Mouse (Mus musculus) T-helper 17 cell (primary cell): ENCODE results near the gene Hoxb3.

Source experiments
- in situ Hi-C, 2 experiments: fragments of 300-600 bp; cut with MboI, MseI; formaldehyde crosslinking; loops; 1 replicate in 1 of 2; 2 replicates in 1 of 2; pipeline ENCODE4 v1.15.1; 2025; ENCODE audit warnings: high pct_unique_total_duplicates in 2 of 2

Gene Hoxb3

DNA sequence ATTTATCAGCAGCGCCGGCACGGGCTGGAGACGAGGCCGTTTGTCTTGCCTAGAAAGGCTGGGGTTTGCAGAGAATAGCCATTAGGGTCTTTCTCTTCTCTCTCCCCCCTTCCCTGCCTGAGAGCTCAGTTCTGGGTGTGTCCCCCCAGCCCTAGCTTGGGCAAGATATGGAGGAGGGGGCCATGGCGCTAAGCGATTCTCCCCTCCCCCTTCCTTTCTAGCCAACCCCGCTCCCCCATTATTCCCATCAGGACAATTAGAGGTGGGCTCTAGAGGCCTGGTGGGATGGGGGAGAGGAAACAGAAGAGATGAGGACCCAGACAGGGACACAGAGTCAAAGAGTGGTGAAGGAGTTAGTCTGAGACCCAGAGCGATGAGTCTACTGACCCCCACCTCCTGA lies 35.7 kb upstream of the Hoxb3 start:
- in situ Hi-C loops = loop anchor here in 1 of 2 experiments (10.0 kb wide), 1 partner anchor 577 kb away; no protein-coding TSS in a partner anchor

DNA sequence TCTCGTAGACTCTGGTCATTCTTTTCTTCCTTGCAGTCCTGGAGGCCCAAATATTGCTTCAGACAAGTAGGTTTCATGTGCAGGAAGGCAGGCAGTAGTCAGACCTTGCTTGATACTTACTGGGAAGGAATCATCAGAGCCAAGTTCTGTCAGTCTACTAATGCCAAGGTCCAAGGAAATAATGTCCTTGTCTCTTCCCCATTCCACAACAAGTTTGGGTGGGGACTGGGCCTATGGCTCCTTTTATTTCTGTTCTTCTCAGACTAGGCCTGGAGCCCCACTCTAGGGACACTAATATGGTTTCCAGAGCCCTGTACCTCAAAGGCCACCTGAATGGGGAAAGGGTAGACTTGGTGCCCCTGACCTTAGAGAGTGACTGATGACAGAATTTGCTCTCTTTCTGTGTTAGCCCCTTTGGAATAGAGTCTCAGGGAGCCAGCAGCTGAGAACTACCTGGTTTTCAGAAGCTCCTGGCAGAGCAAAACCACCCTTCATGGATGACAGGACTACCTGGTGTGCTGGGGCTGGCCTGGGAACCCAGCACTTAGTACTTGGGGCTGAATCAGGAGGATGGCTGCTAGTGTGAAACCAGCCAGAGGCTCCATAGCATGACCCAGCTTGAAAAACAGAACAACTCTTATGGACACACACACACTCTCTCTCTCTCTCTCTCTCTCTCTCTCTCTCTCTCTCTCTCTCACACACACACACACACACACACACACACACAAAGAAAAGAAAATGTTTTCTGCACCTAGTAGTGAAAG lies 34.5 kb upstream of the Hoxb3 start:
- in situ Hi-C loops = loop anchor here in 1 of 2 experiments (10.0 kb wide), 1 partner anchor 576 kb away; no protein-coding TSS in a partner anchor

DNA sequence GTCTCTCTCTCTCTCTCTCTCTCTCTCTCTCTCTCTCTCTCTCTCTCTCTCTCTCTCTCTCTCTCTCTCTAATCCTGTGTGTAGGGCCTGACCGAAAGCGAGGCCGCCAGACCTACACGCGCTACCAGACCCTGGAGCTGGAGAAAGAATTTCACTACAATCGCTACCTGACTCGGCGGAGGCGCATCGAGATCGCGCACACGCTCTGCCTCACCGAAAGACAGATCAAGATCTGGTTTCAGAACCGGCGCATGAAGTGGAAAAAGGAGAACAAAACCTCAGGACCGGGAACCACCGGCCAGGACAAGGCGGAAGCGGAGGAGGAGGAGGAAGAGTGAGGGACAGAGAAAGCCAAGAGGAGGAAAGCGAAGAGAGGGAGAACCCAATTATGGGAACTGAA lies 33.8 kb upstream of the Hoxb3 start:
- in situ Hi-C loops = loop anchor here in 1 of 2 experiments (10.0 kb wide), 1 partner anchor 576 kb away; no protein-coding TSS in a partner anchor

DNA sequence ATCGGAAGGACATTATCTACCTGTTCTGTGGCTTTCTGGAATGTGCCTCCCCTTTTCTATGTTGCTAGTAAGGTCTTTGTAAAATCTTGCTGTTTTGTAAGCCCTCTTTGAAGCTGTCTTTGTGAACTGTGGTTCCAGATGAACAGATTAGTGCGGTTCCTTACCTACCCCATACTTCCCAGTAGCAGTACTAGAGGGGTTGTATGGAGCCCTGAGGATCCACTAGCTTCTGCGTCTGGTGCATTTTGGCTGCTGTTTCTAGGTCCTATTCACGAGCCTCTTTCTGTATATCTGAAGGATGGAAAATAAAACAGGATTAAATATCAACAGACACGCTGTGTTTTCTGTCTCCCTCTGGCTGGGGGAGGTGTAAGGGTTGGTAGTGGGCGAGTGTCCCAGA lies 33.3 kb upstream of the Hoxb3 start:
- in situ Hi-C loops = loop anchor here in 1 of 2 experiments (10.0 kb wide), 1 partner anchor 575 kb away; no protein-coding TSS in a partner anchor

DNA sequence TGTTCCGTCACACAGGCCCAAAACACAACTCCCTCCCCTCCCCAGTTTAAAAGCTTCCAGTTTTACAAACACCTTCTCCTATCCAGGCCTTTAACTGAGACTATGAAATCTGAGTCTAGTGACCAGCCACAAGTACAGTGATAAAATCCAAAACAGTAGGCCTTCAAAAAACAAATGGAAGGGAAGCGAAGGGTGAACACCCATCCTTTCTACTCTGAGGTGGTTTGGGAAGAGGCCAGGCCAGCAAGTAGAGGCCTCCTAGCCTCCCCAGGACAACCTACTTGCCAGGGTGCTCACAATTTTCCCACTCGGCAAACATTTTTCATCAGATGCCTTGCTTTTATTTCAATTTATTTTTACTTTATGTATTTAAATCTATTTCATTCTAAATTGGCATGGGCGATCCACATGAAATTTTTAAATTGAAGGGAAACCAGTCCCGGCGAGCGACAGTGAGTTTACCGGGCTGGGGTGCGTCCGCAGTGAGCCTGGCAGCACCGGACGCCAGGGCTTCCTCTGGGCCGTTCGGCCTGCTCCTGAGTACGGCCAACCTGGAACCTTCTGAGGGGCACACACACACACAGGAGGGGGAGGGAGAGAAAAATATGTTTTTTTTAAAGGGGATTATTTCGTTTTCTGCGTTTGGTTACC lies 32.3 kb upstream of the Hoxb3 start:
- in situ Hi-C loops = no loop called here

DNA sequence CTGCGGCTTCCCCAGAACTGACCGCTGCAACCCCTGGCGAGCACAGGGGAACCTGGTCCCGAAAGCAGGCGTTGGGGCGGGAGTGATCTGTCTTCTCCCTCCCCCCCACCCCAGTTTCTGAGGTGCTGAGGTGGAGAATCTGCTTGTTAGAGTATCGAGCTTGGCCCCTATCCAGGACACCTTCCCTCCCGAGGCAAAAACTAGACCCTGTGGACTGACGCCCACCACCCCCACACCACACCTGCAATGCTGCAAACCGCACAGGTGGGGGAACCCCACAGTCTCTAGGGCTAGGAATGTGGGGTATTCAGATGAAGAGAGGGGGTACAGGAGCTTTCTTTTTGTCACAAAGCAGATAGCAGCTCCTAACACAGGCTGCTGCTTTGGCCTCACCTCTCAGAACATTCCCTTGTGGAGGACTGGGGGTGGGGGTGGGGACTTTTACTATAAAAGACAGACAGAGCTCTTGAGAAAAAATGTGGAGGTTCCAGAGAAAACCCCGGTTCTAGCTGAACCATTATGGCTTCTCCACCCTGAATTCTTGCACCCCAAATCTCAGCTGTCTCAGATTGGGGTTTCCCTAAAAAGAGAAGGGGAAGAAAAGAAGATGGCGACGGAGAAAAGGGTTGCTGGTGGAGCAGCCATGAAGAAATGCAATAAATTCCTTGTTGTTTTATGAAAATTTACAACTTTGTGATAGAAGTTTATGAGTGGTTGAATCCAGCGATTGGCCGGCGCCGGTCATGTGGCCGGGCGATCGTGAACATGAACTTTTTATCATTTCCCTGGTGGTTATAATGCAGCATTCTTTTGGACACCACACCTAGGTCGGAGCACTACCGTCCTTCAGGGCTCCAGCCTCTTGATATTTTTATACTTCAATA lies 31.2 kb upstream of the Hoxb3 start, which contains the start of gene Hoxb6:
Gene Hoxb6, plus strand, starts transcription at position 796 of the 884 bp plus-strand sequence.
- in situ Hi-C loops = no loop called here

DNA sequence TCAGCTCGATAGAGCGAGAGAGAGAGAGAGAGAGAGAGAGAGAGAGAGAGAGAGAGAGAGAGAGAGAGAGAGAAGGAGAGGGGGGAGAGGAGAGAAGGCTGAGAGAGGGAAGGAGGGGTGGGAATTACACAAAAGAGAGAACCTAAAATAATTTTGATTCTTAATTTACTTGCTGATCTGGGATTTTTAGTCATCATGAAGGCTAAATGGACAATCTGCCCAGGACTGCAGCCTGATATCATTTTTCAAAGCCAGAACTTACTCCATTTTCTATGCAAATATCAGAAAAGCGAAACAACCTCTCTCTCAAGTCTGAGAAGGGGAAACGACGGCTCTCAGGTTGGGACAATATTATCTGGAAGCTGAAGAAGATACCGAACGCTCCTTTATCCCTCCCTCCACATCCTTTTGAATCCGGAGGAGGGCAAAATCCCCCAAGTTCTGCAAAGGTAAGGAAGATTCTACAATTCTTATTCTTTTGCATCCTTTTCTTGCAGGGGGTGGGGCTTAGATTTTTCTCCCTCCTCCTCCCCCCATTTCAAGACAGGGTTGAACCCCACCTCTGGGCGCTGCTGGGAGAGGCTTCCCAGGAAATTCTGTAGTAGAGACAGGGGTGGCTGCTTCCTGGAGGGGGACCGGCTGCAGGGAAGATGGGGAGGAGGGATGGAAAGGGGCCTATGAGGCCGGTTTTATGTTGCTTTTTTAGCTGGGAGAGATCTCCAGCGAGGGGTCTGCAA lies 30.4 kb upstream of the Hoxb3 start:
- in situ Hi-C loops = no loop called here

DNA sequence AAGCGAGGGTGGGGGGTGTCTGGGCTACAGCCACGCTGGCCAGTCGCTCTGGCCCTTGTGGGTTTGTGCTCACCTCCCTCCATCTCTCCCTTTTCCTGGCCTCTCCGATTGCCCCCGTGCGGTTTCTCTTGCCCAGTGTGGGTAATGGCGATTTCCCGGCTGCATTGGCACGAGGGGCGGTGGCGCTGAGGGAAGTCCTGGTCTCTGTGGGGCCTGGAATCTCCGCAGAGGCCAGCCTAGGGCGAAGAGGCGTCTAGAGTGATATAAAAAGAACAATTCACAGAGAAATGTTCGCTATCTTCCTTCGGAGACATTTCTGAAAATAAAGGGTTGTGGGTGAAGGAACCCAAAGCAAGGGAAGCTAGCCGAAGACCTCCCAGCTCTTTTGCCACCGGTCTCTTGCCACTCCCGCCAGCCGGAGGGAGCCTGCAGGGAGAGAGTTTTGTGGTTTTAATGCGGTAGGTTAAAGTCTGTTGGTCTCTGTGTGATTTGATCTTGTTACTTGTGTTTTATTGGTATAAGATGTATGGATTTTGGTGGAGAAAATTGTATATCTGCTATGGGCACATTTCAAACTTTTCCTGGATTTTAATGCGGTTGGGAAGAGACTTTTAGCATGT lies 29.7 kb upstream of the Hoxb3 start:
- in situ Hi-C loops = no loop called here

DNA sequence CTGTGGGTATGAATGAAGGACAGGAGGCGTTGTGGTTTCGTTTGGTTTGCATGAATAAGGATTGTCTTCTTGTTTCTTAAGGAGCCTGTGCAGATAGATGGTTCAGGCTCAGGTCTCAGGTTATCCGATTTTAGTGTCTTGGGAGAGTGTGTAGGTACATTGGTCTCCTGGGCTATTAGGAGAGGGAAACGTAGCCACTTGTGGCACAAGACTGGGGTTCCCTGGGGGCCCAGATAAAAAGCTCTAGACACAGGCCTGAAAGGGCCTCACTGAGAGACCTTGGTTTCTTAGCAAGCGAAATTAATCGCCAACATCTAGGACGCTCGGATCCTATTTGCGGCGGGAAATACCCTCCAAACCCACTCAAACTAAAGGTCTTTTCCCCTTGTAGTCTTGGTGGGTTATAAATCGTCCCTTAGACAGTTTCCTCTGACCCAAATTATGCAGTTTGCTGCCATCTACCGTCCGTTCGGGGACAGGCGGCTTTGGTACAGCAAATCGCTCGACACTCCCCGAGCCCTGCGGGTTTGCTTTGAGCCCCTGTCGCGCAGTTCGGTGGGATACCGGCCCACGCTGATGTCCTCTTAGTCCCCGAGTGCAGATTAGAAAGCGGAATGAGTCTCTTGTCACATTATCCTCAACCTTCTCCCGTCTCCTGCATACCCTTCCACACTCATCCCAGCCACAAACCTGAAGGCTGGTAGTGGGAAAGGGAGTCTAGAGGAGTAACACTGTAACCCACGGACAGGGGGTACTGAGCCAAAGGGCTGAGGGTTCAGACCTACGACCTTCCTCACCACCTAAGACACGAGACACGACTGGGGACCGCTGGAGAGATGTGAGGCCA lies 28.7 kb upstream of the Hoxb3 start:
- in situ Hi-C loops = no loop called here

DNA sequence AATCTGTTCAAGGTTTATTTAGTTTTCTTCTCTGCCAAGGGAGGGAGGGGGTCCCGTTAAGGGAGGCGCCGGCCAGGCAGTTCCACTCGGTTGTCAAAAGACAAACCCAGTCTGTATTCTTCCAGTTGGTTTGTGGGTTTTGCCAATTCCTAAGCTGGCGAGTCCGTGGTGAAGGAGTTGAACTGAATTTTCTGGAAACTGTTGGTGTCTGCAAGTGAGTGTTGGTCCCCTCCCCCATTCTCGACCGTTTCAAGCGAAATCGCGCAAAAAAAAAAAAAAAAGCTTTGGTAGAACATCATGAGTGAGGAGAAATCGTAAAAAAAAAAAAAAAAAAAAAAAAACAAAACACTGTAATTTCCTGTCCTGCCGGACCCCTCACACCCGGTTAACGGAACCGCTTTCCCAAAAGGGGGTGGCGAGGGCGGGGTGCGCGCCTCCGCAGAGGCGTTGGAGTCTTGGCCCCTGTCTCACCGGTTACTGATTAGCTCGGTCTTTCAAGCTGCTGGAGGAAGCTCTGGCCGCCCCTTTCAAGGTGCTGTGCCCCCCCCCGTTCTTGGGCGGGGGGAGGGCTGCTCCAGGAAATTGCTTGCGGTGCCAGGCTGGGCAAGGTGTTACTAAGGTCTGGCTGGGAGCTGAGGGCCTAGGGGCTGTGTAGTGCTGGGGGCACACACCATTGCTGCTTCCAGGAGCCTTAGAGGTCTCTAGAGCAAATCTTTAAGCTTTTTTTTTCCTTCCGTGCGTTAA lies 27.9 kb upstream of the Hoxb3 start:
- in situ Hi-C loops = no loop called here

DNA sequence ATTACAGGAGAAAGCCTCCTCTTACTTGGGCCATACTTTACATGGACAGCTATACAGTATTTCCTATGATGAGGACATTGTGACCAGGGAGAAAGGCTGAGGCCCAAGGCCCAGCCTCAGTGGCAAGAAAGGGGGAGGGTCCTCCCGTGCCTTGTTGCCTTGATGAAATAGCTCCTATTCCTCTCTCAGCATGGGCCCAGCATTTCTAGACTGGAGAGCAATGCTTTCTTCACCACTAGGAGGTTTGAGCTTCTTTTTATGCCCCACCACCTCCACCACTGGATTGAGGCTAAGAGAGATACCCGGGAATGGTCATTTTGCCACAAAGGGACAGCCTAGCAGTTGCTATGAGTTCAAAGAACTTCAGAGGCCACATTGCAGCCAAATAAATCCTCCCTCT lies 26.1 kb upstream of the Hoxb3 start:
- in situ Hi-C loops = no loop called here

DNA sequence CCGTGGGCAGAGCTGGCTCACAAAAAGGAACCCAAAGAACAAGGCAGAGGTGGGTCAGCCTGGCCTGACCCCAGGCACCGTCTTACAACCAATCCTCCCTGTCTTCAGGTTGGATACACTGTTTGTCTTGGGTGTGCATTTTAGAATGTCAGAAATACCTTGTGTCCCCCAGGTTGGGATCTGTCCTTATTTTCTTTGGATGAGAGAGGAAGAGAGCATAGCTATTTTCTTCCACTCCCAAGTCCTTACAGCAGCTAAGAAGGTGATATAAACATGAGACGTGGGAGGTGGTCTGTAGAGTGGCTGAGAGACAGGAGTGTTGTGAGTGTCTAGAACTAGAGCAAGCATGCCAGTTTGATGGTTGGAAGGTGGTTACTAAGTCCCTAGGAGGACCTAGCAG lies 25.7 kb upstream of the Hoxb3 start:
- in situ Hi-C loops = no loop called here

DNA sequence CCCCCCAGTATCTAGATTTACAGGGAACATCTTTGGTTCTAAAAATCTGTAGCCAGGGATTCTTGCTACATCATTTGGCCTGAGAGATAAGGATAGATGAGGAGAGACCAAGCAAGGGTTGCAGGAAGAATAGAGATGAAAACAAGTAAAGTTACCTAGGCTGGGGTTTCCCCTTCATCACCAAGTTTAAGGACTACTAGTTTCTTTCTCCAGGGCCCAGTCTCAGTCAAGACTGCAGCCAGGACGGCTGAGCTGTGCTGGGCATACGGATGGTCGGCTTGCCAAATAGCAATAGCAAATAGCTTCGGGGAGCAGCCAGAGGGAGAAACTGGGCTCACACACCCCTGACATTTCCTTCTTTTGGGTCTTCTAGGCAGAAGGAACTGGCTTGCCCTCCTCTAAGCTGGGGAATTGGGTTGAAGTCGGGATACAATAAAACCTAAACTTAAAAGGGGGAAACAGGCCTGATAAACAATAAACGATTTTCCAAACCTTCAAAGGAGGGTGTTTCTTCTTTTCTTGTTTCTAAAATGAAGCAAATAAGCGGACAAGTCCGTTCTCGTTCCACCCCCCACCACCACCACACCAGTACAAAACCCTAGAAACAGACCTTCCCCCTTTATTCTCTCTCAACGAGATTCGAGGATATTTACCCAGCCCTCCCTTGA lies 25.0 kb upstream of the Hoxb3 start:
- in situ Hi-C loops = no loop called here

DNA sequence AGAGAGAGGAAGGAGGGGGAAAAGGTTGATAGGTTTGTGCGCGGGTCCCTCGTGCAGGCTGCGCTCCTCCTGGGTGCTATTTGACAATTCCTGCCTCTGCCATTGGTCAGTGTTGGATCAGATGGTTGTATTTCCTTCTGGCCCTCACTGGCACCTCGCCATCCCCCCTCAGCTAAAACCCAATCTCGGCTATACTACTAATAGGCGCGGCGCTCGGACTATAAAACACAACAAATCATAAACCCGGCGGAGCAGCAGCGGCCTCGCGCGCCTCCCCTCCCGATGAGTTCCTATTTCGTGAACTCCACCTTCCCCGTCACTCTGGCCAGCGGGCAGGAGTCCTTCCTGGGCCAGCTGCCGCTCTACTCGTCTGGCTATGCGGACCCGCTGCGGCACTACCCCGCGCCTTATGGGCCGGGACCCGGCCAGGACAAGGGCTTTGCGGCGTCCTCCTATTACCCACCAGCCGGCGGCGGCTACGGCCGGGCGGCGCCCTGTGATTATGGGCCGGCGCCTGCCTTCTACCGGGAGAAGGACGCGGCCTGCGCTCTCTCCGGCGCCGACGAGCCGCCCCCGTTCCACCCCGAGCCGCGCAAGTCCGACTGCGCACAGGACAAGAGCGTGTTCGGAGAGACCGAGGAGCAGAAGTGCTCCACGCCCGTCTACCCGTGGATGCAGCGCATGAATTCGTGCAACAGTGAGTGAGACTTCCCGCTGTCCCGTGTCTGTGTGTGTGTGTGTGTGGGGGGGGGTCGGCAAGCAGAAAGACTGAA lies 24.0 kb upstream of the Hoxb3 start:
- in situ Hi-C loops = no loop called here

DNA sequence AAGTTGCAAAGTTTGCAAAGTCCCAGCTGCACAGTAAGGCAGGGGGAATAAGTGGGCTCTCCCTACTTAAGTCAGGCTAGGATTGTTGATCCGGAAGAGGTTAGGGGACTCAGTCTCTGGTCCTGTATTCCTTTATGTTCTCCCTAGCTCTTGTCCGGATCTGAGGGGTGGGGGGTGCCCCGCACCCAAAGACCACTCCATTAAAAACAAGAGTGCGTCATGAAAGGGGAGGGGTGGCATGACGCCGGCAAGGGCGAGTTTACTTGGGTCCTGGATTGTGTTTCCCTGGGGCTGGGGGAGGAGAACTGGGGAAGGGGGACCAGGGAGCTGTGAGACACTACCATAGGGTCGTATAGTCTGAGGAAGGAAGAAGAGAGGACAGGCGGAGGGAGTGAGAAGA lies 23.3 kb upstream of the Hoxb3 start:
- in situ Hi-C loops = loop anchor here (5.0 to 25.0 kb wide), 4 partner anchors 253 to 1525 kb away; no protein-coding TSS in a partner anchor

DNA sequence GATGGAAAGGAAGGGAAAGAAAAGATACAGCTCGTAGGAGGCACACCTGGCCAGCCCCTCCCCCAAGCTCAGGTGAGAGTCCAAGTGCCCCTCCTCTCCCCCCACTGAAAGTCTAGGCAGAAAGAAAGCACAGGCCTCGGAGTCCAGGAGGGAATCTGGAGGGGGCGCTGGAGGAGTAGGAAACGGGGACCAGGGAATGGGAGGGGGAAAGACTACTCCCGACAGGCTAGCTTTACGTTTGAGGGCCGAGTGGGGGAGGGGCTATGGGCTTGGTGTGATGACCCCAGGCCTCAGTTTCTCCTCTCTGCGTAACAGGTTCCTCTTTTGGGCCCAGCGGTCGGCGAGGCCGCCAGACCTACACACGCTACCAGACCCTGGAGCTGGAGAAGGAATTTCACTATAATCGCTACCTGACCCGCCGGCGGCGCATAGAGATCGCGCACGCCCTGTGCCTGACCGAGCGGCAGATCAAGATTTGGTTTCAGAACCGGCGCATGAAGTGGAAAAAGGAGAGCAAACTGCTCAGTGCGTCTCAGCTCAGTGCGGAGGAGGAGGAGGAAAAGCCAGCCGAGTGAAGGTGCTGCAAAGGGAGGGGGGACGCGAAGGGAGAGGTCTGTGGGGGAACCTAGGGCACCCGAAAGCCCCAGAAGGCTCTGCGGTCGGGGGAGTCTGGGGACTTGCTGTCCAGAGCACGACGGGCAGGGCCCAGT lies 22.6 kb upstream of the Hoxb3 start:
- in situ Hi-C loops = loop anchor here (5.0 to 25.0 kb wide), 4 partner anchors 252 to 1524 kb away; no protein-coding TSS in a partner anchor

DNA sequence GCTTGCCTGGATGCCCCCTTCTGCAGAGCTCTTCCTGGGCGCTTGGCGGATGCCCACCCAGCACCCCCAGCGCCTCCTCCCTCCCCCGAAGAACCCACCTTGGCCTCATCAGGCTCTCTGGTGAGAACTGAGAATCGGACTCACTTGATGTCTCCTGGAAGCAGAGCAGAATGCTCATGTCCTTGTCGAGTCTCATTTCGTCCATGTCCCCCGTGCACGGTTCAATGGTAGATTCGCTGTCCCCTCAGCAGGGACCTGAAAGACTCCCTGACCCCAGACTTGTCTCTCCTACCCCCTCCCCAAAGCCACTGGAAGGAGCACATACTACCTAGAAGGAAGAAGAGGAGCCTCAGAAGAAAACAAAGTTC lies 22.1 kb upstream of the Hoxb3 start:
- in situ Hi-C loops = loop anchor here (5.0 to 25.0 kb wide), 4 partner anchors 251 to 1524 kb away; no protein-coding TSS in a partner anchor
